In the genomic region with DNA sequence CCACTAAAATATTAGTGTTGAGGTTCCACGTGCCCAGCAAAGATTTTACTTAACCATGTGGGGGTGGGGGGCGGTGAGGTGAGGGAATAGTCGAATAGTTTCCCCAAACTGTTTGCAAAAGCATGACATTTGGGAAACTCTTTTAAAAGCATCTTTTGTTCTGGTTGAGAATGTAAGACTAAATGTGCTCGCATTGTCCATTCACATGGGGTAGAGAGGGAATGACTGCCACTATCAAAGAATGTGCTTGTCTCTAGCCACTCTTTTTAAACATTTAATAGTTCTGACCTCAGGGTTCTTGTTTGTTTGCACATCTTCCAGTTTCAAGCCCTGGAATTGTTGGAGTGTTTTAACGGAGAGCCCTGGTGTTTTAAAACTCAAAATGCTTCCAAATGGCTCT, we compare ENCODE assay signal across 24 mouse cellular contexts.
"Had no signal": no experiment of that assay in that cellular context is flagged by ENCODE, and none has a peak within 500 bp of the region (broad histone marks: within the 10 kb centered on the region; RNA-seq: fewer than 3 reads in every experiment).

No protein-coding gene starts in this region.

- H3K9ac ChIP-seq: kidney, embryonic 15.5 days; limb, embryonic 13.5 days; liver, embryonic 14.5 days; liver, postnatal 0 days; lung, embryonic 15.5 days; neural tube, embryonic 12.5 days; neural tube, embryonic 15.5 days had no signal

- H3K9me3 ChIP-seq: kidney, embryonic 15.5 days; limb, embryonic 10.5 days; limb, embryonic 13.5 days; lung, embryonic 15.5 days; neural tube, embryonic 12.5 days; neural tube, embryonic 15.5 days had no signal

- H3K4me3 ChIP-seq: kidney, embryonic 15.5 days; limb, embryonic 10.5 days; limb, embryonic 13.5 days; lung, embryonic 15.5 days; neural tube, embryonic 12.5 days; neural tube, embryonic 15.5 days had no signal

- H3K4me2 ChIP-seq: kidney, embryonic 15.5 days; limb, embryonic 13.5 days; liver, embryonic 11.5 days; lung, embryonic 15.5 days; midbrain, embryonic 11.5 days; neural tube, embryonic 12.5 days; neural tube, embryonic 15.5 days had no signal

- DNase-seq: kidney, adult 18-20 months; kidney, postnatal 10 days; kidney, postnatal 36 days; layer of hippocampus, adult 9-11 months; liver, postnatal 0 days; lung, postnatal 14 days; lung, postnatal 4 days; midbrain, embryonic 14.5 days; right cerebral cortex, adult 18-20 months; right cerebral cortex, postnatal 14 days; right cerebral cortex, postnatal 4 days; thymus, adult 2 months; thymus, postnatal 14 days; thymus, postnatal 4 days had no signal

- ATAC-seq: intestine, embryonic 16.5 days; liver, postnatal 0 days had no signal

- H3K36me3 ChIP-seq: kidney, embryonic 15.5 days; limb, embryonic 10.5 days; lung, embryonic 15.5 days; neural tube, embryonic 12.5 days; neural tube, embryonic 15.5 days had no signal

- H3K27me3 ChIP-seq: kidney, embryonic 15.5 days; limb, embryonic 13.5 days; lung, embryonic 15.5 days; neural tube, embryonic 12.5 days; neural tube, embryonic 15.5 days had no signal

- H3K27ac ChIP-seq: kidney, embryonic 15.5 days; limb, embryonic 10.5 days; liver, embryonic 14.5 days; lung, embryonic 15.5 days; neural tube, embryonic 12.5 days; neural tube, embryonic 15.5 days had no signal
